In genomic region chr7:123084708-123085107, GRCm38 (mm10) we compare ENCODE assay signal across 9 mouse cellular contexts. TPM values are rescaled to one million over a fixed set of nuclear protein-coding genes. Genes with fewer than 3 reads are reported as not detected.
DNase-seq lines count a peak whose midpoint lies in the region; ATAC-seq lines count a peak whose summit lies in the region.
"Had no signal": no experiment of that assay in that cellular context is flagged by ENCODE, and none has a peak within 500 bp of the region (broad histone marks: within the 10 kb centered on the region; RNA-seq: fewer than 3 reads in every experiment).

No protein-coding gene starts in this region.

- no peak for ATAC-seq in liver, embryonic 11.5 days (replicated peaks; ENCODE audit: low FRiP score)
- ATAC-seq in hindbrain, embryonic 11.5 days (ENCODE audit: low FRiP score), result peak; percentile 23
- ATAC-seq in monocyte, adult 5-6 weeks (replicated peaks; ENCODE audit: insufficient number of reproducible peaks, low FRiP score, low TSS enrichment, poor library complexity, severe bottlenecking), result peak; percentile 35; the same call in 1 of the 2 replicates
- no peak for ATAC-seq in cerebellum, adult (ENCODE audit: insufficient number of reproducible peaks, low FRiP score, low TSS enrichment)

- WGBS in liver, embryonic 11.5 days, result 23% methylated on average over 13 of the region's 13 CpGs
- 26% methylated on average over 13 of the region's 13 CpGs for WGBS in hindbrain, embryonic 11.5 days

- H3K36me3 ChIP-seq in liver, embryonic 11.5 days (ENCODE audit: control insufficient read depth, insufficient read depth, low read length), result no peaks in the 10 kb centered on the region
- H3K36me3 ChIP-seq in hindbrain, embryonic 11.5 days (ENCODE audit: control insufficient read depth, insufficient read depth, low read length), result no peaks in the 10 kb centered on the region

- H3K9ac ChIP-seq in liver, embryonic 11.5 days (ENCODE audit: low read depth, low read length), result no peak overlapping the region
- no peak overlapping the region for H3K9ac ChIP-seq in hindbrain, embryonic 11.5 days (ENCODE audit: low read depth, low read length)
- H3K9ac ChIP-seq: liver, embryonic 14.5 days had no signal

- DNase-seq in liver, embryonic 11.5 days (ENCODE audit: low spot score), result no peak
- no peak for DNase-seq in liver
- peak; percentile 55 for DNase-seq in embryo, embryonic 11 days
- DNase-seq in hindbrain, embryonic 11.5 days (ENCODE audit: low spot score), result peak; percentile 46
- peak; percentile 60 to 69 for DNase-seq in left cerebral cortex, postnatal 14 days (ENCODE audit: low spot score in 2 of 2)
- DNase-seq in ovary, postnatal 14 days (ENCODE audit: low spot score), result no peak

- no peak overlapping the region for H3K27ac ChIP-seq in liver, embryonic 11.5 days (ENCODE audit: low read depth, low read length)
- peak overlapping the region; percentile 55 for H3K27ac ChIP-seq in hindbrain, embryonic 11.5 days (ENCODE audit: low read depth, low read length)
- H3K27ac ChIP-seq: liver, embryonic 14.5 days had no signal

- intact Hi-C loops in left cerebral cortex, postnatal 14 days (cut with DNase I), result no loop called here

- peak overlapping the region; percentile 10; the same call in 1 of the 2 replicates for H3K4me2 ChIP-seq in liver, embryonic 11.5 days
- H3K4me2 ChIP-seq in hindbrain, embryonic 11.5 days (replicated peaks; ENCODE audit: low read depth, low read length), result peak overlapping the region; percentile 18

- H3K9me3 ChIP-seq in liver, embryonic 11.5 days (ENCODE audit: control insufficient read depth, low read length), result no peaks in the 10 kb centered on the region
- H3K9me3 ChIP-seq in hindbrain, embryonic 11.5 days (ENCODE audit: control insufficient read depth, low read length), result no peaks in the 10 kb centered on the region

- H3K4me3 ChIP-seq in liver, embryonic 11.5 days (ENCODE audit: low read depth, low read length), result no peak overlapping the region
- H3K4me3 ChIP-seq in hindbrain, embryonic 11.5 days (ENCODE audit: low read depth, low read length), result no peak overlapping the region

- no peaks in the 10 kb centered on the region for H3K27me3 ChIP-seq in liver, embryonic 11.5 days (replicated peaks; ENCODE audit: control insufficient read depth, insufficient read depth, low read length)
- H3K27me3 ChIP-seq in hindbrain, embryonic 11.5 days (ENCODE audit: control insufficient read depth, insufficient read depth, low read length), result no peaks in the 10 kb centered on the region

- no peaks in the 10 kb centered on the region for H3K4me1 ChIP-seq in liver, embryonic 11.5 days (replicated peaks; ENCODE audit: control insufficient read depth, insufficient read depth, low read length)
- H3K4me1 ChIP-seq in hindbrain, embryonic 11.5 days (replicated peaks; ENCODE audit: control insufficient read depth, insufficient read depth, low read length), result peaks cover 9% of the 10 kb centered on the region

RNA-seq across cellular contexts. Expression of gene Tnrc6a, which starts 39.0 kb away (rescaled TPM):
- polyA plus RNA-seq in liver, embryonic 11.5 days (2014; fragmentation: Nextera tagmentation; extraction: Ambion mirVana), result 36.4 and 41.1 TPM in 2 replicates
- polyA plus RNA-seq in hindbrain, embryonic 11.5 days (2014; fragmentation: Nextera tagmentation; extraction: Ambion mirVana), result 44.0 and 61.3 TPM in 2 replicates
- 10 to 100 TPM; 44.5 to 52.2 TPM for total RNA-seq in left cerebral cortex, postnatal 14 days (2021)
- 66.6 to 90.5 TPM (median 70.1 TPM) in 3 replicates for total RNA-seq in monocyte, adult 5-6 weeks (2017)

Comparison
In these comparisons a context has a peak if more than half of its experiments do, and no peak if none do; other contexts are left out.
1. ATAC-seq: peak in hindbrain, embryonic 11.5 days (single experiment) and monocyte, adult 5-6 weeks (single experiment); none in liver, embryonic 11.5 days (single experiment) and cerebellum, adult (single experiment).
2. DNase-seq: peak in embryo, embryonic 11 days (single experiment), hindbrain, embryonic 11.5 days (single experiment) and left cerebral cortex, postnatal 14 days (2 of 2); none in liver, embryonic 11.5 days (single experiment), liver (single experiment) and ovary, postnatal 14 days (single experiment).